Mouse (Mus musculus): ENCODE measurements around the gene Aox1.
"Not testable (repeated sequence)": the region's sequence is repeated elsewhere in the genome, so short reads cannot be mapped to it uniquely, and the experiment has no call there.

Gene Aox1

GRCm38 (mm10) chr1:58029636-58030117 lies at the start of gene Aox1:
TSS of gene Aox1 (plus strand) at chr1:58029931.
- DNase-seq (ENCODE audit: low spot score) = peak; percentile 71

DNA sequence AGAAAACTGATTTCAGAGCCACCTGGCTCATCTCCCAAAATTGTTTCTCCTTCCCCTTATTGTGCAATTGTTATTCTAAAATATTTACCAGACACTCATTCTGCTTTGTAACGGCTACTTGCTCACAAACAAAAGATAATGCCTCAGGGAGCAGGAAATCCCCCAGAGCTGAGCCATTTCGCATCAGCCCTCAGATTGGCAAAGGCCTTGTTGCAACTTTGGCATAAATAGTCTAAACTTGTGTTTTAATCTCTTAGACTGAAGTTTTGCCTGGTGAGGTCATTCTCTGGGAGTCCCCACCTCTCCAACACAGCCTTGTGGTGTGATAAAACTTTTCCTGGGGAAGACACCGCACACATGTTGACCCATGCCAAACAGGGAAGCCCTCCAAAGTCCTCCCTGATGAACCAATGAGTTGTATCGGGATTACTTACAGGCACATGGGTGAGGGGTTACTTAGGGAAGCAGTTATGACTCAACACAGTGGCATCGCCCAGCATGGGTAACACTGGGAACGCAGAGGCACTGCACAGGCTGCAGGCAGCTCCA lies 40.6 kb upstream of the Aox1 start:
- DNase-seq (ENCODE audit: low spot score) = peak; percentile 2

DNA sequence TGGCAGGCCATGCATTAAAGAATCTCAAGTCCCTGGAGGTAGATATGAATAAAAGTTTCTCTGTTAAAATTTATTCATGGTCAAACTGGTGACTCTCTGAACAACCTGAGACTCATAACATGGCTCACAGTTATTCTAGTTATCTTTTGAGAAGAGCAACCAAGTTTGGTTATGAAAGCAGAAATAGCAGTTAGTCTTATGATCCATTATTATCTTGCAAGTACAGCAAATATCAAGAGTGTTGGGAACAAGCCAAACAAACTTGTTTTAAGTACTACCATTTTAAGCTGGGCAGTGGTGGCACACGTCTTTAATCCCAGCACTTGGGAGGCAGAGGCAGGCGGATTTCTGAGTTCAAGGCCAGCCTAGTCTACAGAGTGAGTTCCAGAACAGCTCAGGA lies 38.5 kb upstream of the Aox1 start:
- no peak for DNase-seq (ENCODE audit: low spot score)

DNA sequence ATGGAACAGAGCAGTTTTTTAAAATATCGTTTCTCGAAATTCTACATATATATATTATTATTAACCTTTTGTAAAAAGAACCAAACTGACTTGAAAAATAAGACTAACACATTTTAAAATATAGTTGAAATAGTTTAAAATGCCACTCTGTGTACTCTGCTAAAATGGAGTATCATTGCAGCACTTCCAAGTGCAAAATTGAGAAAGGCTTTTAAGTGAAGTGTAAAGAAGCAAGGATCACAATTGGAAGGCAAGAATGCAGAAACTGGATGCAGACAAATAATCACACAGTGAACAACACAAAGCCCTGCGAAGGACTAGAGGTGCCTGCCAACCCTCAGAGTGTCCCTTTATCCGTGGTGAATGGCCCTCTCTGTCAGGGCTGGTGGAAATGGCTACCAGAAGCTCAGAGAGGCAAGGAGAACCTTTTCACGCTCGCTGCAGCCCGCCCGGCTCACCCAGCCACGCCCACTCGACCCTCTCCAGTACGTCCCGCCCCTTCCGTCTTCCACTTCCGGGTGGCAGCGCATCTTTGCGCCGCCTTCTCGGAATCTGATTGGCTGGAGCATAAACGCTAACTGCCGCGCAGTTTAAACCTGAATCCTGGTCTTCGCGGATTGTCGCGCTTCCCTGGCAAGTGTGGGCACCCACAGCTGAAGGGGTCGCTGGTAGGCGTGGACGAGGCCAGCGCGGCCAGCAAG lies 34.1 kb upstream of the Aox1 start, which contains the start of gene Sgo2a:
Gene Sgo2a, plus strand, starts transcription at position 540 of the 701 bp plus-strand sequence.
- DNase-seq (ENCODE audit: low spot score) = peak; percentile 86

DNA sequence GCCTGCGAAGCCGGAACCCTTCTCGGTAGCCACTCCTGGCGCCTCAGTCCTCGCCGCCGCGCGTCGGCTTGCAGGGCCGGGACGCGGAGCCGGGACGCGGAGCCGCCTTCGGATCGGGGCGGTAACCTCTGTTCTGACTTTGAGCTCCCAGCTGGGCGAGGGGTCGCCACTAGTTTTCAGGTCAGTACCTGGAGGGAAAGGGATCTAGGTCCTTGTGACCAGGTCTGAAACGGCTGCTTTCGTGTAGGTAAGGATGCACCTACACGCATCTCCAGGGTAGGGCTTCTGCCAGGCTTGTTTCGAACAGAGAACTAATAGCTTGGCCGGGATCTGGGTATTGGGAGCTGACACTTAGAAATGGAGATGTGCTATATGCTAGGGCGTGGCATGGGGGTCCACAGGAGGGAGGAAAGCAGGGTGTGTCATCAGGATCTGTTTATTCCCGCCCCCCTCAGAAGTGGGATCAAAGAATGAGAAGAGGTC lies 33.6 kb upstream of the Aox1 start:
- DNase-seq (ENCODE audit: low spot score) = no peak

DNA sequence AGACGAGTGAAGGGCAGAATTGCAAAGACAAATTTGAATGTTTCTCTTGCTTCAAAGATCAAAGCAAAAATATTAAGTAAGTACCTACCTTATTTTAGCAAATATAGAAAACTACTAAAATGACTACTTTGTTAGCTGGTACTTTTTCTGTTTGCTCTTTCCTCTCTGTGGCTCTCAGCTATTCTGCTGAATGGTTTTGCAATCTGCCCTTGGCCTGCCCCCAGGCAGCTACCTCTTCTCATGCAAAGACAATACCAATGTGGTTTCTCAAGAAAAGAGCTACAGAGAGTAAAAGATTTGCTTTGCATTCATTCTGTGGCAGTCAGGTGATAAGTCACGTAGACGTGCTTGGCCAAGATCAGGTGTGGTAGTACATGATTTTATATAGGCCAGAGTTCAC lies 31.6 kb upstream of the Aox1 start:
- no peak for DNase-seq (ENCODE audit: low spot score)

DNA sequence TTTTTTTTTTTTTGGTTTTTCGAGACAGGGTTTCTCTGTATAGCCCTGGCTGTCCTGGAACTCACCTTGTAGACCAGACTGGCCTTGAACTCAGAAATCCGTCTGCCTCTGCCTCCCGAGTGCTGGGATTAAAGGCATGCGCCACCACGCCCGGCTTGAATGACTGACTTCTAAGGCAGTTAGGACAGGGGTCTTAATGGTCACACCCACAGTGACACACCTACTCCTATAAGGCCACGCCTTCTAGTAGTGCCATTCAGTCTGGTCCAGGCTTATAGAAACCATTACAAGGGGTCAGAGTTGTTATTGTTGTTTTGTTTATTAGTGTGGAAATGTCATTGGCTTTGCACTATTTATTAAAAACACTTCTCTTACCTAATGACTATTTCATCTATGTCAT lies 23.3 kb upstream of the Aox1 start:
- not testable (repeated sequence) for DNase-seq (ENCODE audit: low spot score)

DNA sequence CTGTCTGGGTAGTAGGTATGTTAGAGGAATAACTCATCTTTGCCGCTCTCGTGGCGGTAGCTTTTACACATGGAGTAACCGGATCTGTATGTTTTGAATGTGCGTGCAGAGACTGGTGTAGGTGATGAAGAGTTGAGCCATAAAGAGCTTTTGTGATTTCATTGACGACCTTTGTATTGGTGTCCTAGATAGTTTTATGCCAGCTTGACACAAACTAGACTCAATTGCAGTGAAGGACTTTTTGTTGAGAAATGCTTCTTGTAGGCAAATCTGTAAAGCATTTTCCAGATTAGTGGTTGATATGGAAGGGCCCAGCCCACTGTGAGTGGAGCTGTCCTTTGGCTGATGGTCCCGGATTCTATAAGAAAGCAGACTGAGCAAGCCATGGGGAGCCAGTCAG lies 10.9 kb upstream of the Aox1 start, which contains the start of gene Kctd18:
Gene Kctd18, minus strand, starts transcription at position 101 of the 400 bp plus-strand sequence.
- no peak for DNase-seq (ENCODE audit: low spot score)

DNA sequence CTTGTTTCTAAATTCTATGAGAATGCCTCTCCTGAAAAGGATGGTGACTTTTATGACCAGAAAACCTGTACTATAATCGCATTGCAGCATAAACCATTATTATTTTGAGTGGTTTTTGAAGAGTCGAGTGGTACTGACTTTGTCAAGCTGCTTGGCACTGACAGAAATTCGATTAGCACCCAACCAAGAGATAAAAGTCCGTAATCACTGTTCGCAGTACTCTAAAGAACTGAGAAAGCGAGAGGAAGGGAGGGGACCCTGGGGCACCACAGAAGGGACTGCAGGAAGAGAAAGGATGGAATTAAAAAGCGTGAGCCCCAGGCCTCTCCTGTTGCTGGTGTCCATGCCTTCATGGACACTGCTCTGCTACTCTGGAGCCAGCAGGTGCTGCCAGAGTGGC lies 2.0 kb upstream of the Aox1 start:
- DNase-seq (ENCODE audit: low spot score) = no peak

- peak; percentile 48 for DNase-seq (ENCODE audit: low spot score)
These were observed 583 bp downstream of the Aox1 start for GRCm38 (mm10) chr1:58030156-58030871.

DNA sequence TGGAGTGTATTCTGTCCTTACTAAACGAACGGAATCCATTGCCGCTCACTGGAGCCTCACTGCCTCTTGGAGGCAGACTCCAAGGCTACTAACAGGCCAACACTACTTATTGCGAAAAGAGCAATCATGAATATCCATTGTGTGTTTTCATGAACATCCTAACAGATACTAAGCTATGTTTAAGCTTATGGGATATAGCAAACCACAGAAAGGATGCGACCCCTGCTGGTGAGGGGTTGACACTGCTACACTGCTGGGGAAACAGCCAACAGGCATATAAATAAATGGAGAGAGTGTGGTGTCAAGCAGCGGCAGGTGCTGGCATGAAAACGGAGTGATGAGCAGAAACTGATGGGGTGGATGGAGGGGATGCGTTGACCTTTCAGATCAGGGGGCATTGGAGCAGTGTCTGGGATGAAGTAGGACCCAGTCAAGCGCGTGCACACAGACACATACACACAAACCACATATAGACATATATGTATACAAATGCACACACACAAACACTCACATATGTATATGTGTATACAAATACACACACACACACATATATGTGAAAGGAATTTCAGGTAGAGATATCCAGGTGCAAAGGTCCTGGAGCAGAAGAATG lies 1.5 kb downstream of the Aox1 start:
- no peak for DNase-seq (ENCODE audit: low spot score)

DNA sequence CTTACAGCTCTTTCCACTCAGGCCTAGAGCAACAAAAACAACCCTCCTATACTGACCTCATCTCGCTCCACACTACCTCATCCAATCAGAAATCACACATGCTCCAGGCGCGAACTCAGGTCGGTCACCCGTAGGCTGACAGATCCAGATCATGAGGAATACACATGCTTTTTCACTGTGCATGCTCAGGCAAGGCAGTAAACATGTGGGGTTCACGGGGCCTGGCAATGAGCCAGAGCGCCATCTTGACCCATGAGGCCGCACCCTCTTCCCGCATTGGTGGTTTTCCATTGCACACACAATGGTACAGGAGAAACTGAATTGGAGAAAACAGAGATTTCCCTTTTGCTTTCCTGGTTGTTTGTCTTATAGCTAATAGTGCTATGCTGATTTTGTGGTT lies 7.6 kb downstream of the Aox1 start:
- not testable (repeated sequence) for DNase-seq (ENCODE audit: low spot score)

DNA sequence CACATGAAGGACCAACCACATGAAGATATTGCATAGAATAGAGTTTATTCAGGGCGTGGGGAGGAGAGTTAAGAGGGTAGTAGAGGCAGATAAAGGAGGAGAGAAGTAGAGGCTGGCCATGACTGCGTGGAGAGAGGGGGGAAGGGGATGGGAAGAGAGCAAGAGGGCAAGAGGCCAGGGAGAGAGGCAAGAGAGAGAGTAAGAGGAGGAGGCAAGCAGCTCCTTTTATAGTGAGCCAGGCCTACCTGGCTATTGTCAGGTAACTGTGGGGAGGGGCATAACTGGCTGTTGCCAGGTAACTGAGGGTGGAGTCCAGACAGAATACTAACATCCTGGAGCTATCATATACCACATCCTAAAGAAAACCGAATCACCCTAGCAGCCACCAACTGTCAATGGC lies 15.3 kb downstream of the Aox1 start:
- no peak for DNase-seq (ENCODE audit: low spot score)

DNA sequence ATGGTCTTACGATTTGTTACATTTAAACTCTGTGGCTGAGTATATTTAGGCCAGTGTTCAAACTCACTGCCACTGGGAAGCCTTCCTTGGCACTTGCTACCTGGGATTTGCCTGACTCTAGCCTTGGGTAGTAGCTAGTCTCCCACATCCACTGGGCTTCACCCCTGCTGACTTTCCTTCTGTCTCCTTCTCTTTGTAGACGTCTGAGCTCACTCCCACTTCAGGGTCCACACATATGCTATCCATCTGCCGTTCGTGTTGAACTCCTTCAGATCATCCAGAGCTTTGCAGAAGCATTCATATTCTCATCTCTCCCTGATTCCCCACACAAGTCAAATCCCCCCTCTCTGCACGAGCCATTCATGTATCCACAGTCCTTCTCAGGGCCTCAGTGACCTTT lies 15.8 kb downstream of the Aox1 start:
- no peak for DNase-seq (ENCODE audit: low spot score)

GRCm38 (mm10) chr1:58046721-58047290 lies 17.1 kb downstream of the Aox1 start:
- no peak for DNase-seq (ENCODE audit: low spot score)

DNA sequence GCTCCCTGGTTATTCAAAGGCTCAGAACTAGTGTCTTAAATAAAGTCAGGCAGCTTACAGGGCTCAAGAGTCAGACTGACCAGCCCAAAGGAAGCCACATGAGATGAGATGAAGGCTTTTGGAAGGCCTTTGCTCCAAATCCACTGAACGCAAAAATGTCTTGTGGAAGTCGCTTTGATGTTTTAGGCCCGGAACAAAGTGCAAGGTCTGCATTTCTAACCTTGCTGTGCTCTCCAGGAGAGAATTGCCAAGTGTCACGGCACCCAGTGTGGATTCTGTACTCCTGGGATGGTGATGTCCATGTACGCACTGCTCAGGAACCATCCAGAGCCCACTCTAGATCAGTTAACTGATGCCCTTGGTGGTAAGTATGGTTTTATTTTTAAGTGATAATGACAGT lies 19.4 kb downstream of the Aox1 start:
- DNase-seq (ENCODE audit: low spot score) = no peak

- no peak for DNase-seq (ENCODE audit: low spot score)
These were observed 25.9 kb downstream of the Aox1 start for GRCm38 (mm10) chr1:58055598-58055997.

DNA sequence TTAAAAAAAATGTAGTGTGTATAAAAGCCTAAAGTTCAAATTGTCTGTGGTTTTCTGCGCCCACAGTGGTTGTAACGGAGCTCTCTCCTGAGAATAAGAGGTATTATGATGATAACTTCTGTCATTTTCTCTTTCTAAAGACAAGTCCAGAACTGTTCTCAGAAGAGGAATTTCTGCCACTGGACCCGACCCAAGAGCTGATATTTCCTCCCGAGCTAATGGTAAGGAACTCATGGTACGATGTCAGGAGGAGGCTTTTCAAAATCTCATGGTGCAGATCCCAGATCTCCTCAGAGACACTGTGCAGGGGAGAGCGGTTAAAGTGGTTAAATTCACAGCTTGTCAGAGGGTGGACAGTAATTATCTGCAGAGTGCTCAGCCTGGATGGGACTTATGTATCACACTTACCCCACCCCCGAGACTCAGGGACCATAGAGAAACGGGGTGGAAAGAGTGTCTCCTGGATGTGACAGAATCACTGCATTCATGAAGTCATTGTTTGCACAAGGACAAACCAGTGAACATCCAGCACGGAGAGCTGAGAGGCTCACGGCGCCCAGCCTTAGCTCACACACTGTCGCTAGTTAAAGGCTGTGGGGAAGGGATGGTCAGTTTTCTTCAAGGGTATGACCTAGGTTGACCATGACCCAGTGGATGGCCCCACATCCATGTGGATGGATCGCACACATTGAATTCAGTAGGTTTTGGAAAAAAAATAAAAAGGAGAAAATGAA lies 26.5 kb downstream of the Aox1 start:
- DNase-seq (ENCODE audit: low spot score) = no peak

GRCm38 (mm10) chr1:58056939-58057338 lies 27.2 kb downstream of the Aox1 start:
- DNase-seq (ENCODE audit: low spot score) = no peak

- no peak for DNase-seq (ENCODE audit: low spot score)
These were observed 29.1 kb downstream of the Aox1 start for GRCm38 (mm10) chr1:58058846-58059245.

DNA sequence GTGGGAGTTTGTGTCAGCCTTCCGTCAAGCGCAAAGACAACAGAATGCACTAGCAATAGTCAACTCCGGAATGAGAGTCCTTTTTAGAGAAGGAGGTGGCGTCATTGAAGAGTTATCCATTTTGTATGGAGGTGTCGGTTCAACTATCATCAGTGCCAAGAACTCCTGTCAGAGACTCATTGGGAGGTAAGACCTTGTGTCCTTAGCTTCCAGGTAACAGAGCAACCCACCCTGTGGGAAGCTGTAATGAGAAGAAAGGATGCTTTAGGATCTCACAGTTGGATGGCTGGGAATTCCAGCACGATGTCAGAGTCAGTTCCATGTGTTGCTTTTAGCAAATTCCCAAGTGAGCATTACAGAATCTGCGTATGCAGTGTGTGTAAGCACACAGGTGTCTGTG lies 32.4 kb downstream of the Aox1 start:
- no peak for DNase-seq (ENCODE audit: low spot score)
